Mouse (Mus musculus): Measurements from ENCODE around the gene Ccdc40.

DNA sequence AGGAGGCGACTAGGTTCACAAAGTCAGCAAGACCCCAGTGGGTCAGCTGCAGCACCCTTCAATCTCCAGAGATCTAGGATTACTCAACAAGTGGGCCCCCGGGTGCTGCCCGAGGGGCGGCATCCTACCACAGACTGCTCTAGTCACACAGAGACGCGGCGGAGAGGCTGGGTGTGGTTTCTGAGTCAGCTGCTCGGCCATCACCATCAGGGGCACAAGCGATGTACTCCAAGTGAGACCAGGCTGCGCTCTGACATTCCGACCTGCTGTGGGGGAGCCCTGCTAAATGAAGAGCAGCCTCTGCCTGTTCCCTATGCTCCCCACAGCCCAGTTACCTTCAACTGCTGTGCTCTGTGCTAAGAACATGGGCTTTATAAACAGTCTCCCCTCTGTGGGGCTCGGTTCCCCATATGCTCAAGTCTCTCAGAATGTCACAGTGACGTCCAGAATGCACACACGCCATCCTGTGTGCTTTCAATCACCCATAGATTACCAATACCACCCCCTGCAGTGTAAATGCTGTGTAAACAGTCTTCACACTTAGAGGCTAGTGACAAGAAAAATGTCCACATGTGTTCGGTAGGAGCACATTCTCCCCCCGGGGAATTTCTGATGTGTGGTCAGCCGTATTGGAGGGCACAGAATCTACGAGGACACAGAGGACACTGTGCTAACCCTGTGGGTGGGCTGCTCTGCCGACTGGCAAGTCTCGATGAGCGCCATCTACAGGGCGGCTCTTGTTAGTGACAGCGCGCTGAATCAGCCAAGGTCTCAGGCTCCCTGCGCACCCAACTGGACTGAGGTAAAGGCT is 41.2 kb upstream of the Ccdc40 start:
- TF ChIP-seq CTCF (IDR thresholded peaks at IDR 0.05; ENCODE audit: borderline replicate concordance, insufficient read depth, low read length) (peak; percentile 70), POLR2A (IDR thresholded peaks at IDR 0.05; ENCODE audit: low read depth, low read length) (no peak)
